Mouse (Mus musculus) bone marrow, adult 2 months (tissue): ENCODE results near the gene Sept1. TPM values are rescaled to one million over a fixed set of nuclear protein-coding genes. Genes with fewer than 3 reads are reported as not detected.

Source experiments
- H3K27ac ChIP-seq: fragments of 200-500 bp; 2 replicates; pipeline ENCODE4 v1.5.1; 2012; ENCODE audit warnings: low read depth, mild to moderate bottlenecking, control low read depth, inconsistent platforms, low read length; ENCODE audit not compliant: control insufficient read depth, poor library complexity, insufficient read depth
- H3K4me1 ChIP-seq: fragments of 200-500 bp; 2 replicates; pipeline ENCODE4 v1.6.1; 2011; ENCODE audit warnings: low read length; ENCODE audit not compliant: control insufficient read depth, insufficient read depth
- H3K4me3 ChIP-seq: fragments of 200-500 bp; replicated peaks from 2 replicates; pipeline ENCODE3; 2011; ENCODE audit warnings: mild to moderate bottlenecking, low read depth, low read length, control low read depth; ENCODE audit not compliant: control insufficient read depth
- CTCF ChIP-seq: fragments of 200-500 bp; IDR thresholded peaks from 2 replicates; pipeline ENCODE4 v1.5.1; 2011; ENCODE audit warnings: low read length, control low read depth; ENCODE audit not compliant: control insufficient read depth, insufficient read depth
- POLR2A ChIP-seq: fragments of 200-500 bp; IDR thresholded peaks from 2 replicates; pipeline ENCODE4 v1.6.1; 2011; ENCODE audit warnings: low read depth, mild to moderate bottlenecking, control low read depth, low read length, borderline replicate concordance; ENCODE audit not compliant: control insufficient read depth
- WGBS: fragments of 180-500 bp; shearing (Covaris S2); methylation state at CpG from one replicate; pipeline ENCODE4 v1.1.7; 2018; 5-methylcytosine and 5-hydroxymethylcytosine counted together
- polyA plus RNA-seq: library from polyadenylated mRNA; stranded (reverse); fragments of >200 nt; gene quantifications from 2 replicates; pipeline ENCODE4 v1.2.4, GENCODE M21; 2011; ENCODE audit warnings: low replicate concordance; ENCODE audit not compliant: missing spikeins, insufficient read depth, insufficient read length

Sept1 gene
- polyA plus RNA-seq, 1 experiment = 153 TPM

DNA sequence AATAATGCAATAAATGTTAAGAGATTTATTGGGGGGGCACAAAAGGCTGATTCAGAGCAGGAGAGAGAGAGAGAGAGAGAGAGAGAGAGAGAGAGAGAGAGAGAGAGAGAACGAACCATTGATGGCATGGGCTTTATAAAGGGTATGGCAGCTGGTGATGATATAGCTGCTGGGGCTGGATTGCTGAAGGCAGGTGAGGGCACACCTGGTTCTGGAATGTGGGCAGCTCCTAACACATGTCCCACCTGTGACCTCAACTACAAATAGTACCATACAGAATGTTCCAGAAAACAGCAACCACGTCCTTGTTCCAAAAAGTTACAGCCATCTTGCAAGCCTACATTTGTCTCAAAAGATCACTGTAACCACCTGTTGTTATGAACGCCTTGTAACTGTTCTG lies 1.6 kb downstream of the Sept1 start:
- WGBS = 32% methylated on average over 3 of the region's 3 CpGs
- TF ChIP-seq CTCF (no peak), POLR2A (no peak)
- H3K27ac ChIP-seq = no peak overlapping the region
- no peaks in the 10 kb centered on the region for H3K4me1 ChIP-seq
- H3K4me3 ChIP-seq = no peak overlapping the region

DNA sequence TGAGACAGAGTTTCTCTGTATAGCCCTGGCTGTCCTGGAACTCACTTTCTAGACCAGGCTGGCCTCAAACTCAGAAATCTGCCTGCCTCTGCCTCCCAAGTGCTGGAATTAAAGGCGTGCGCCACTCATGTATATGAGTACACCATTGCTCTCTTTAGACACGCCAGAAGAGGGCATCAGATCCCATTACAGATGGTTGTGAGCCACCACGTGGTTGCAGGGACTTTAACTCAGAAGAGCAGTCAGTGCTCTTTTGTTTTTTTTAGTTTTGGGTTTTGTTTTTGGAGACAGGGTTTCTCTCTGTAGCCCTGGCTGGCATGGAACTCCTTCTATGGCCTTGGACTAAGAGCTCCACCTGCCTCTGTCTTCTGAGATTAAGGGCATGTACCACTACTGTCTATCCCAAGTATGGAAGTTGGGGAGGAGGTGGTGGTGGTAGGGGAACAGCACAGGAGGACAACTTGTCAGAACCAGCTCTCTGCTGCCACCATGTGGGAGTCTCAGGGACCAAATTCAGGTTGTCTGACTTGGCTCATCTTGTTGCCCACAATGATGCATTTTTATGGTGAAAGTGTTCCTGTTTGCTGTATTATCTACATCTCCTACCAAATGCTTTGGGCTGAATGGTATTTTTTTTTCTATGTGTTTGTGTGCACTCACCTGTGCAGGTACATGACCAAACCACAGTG lies 4.2 kb downstream of the Sept1 start:
- Histone ChIP-seq H3K4me1 (no peaks in the 10 kb centered on the region; the same call in 1 of the 2 replicates), H3K4me3 (no peak overlapping the region), H3K27ac (no peak overlapping the region)
- 42% methylated on average over 4 of the region's 4 CpGs for WGBS
- TF ChIP-seq CTCF (peak; percentile 93), POLR2A (no peak)

DNA sequence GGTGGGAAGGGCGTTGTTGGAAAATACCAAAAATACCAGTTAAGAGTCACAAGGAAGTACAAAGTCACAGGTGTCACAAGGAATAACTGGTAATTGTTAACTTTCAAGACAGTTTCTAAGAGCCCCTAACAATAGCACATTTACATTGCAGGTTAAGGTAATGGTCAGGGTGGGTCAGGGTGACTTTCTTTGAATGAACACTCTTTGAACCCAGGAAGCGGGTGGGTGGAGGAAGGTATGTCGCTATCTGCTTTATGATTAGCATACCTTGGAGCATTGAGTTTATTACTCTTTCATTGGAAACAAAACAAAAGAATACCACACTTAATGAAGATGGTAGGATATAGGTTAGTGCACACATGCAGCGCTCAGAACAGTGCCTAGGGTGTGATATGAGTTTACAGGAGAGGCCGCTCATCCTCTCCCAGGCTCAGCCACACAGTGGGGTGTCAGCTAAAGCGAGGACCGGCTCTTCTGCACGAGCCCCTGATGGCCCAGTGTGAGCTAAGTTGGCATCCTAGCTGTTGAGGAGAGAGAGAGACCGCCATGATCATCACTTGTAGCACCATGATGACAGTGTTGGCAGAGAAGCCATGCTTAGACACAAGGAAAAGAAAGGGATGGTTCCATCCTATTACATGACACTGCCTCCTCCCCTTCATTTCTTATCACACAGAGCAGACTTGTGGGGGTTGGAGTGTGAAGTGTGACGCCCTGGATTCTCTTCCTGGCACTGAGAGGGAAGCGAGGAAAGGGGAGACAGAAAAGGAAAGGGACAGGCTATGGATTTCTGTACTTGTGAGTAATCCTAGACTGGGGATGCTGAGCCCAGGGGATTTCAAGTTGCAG lies 7.6 kb downstream of the Sept1 start:
- TF ChIP-seq CTCF (no peak), POLR2A (no peak)
- Histone ChIP-seq H3K27ac (peak overlapping the region; percentile 62), H3K4me3 (no peak overlapping the region), H3K4me1 (no peaks in the 10 kb centered on the region; the same call in 1 of the 2 replicates)
- 76% methylated on average over 11 of the region's 11 CpGs for WGBS

DNA sequence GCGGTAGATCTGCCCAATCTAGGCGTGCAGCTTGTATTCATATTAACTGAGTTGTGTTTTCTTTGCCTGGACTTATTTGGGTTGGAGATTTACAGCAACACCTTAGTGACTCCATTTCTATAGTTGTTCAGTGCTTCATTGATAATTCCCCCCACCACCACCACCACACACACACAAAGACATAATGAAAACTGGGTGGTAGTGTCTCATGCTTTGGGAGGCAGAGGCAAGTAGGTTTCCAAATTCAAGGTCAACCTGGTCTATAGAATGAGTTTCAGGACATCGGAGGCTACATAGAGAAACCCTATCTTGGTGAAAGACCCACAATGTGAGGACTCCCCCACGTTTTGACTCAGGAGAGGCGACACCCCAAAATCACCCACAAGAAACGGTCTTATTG lies 8.3 kb downstream of the Sept1 start:
- 90% methylated on average over 6 of the region's 6 CpGs for WGBS
- H3K4me1 ChIP-seq = no peaks in the 10 kb centered on the region; the same call in 1 of the 2 replicates
- TF ChIP-seq POLR2A = no peak
- no peak for TF ChIP-seq CTCF
- H3K4me3 ChIP-seq = no peak overlapping the region
- H3K27ac ChIP-seq = no peak overlapping the region

DNA sequence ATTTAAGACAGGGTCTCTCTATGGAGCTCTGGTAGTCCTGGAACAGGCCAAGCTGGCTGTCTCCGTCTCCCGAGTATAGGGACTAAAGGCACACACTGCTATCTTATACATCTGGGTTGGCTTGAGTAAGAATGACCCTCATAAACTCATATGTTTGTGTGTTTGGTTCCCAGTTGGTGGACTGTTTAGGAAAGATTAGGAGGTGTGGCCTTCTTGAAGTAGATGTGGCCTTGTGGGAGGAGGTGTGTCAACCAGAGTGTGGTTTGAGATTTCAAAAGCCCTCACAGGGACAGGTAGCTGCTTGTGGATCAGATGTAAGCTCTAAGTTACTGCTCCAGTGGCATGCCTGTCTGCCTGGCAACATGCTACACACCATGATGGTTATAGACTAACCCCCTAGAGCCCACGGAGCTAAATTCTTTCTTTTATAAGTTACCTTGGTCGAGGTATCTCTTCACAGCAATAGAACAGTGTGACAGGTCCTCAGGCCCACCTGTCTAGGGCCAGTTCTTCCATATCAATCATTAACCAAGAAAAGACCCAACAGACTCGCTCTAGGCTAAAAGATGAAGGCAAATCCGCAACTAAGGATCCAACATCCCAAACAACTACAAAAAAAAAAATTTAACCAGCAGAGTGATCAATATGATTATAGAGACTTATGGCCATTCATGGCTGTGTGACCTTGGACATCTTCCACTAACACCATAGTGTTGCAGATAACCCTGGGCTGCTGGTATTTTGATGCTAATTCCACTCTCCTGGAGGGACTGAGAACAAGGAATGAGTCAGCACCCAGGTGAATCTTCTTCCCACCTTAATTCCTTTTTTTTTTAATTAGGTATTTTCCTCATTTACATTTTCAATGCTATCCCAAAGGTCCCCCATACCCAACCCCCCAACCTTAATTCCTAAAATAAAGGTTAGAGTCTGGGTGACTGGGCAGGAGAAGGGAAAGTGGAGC lies 9.1 kb downstream of the Sept1 start:
- no peak for TF ChIP-seq CTCF
- no peak for TF ChIP-seq POLR2A
- Histone ChIP-seq H3K27ac (no peak overlapping the region), H3K4me1 (peaks cover 3% of the 10 kb centered on the region), H3K4me3 (no peak overlapping the region)
- WGBS = 86% methylated on average over 6 of the region's 6 CpGs

DNA sequence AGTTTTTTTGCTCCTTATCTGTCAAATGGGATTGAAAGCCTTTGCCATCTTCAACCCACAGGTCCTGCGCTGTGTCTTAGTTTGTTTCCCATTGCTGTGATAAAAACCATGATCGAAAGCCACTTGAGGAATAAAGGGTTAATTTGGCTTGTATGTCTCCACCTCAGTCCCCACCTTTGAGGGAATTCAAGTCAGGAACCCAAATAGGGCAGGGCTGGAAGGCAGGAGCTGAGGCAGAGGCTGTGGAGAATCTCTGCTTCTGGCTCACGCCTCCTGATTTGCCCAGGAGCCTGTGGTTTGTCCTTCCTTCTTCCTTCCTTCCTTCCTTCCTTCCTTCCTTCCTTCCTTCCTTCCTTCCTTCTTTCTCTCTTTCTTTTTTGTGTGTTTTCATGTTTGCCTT lies 9.8 kb downstream of the Sept1 start:
- H3K4me3 ChIP-seq = no peak overlapping the region
- H3K4me1 ChIP-seq = peaks cover 5% of the 10 kb centered on the region
- 86% methylated on average over 3 of the region's 3 CpGs for WGBS
- TF ChIP-seq POLR2A (no peak), CTCF (no peak)
- H3K27ac ChIP-seq = no peak overlapping the region

DNA sequence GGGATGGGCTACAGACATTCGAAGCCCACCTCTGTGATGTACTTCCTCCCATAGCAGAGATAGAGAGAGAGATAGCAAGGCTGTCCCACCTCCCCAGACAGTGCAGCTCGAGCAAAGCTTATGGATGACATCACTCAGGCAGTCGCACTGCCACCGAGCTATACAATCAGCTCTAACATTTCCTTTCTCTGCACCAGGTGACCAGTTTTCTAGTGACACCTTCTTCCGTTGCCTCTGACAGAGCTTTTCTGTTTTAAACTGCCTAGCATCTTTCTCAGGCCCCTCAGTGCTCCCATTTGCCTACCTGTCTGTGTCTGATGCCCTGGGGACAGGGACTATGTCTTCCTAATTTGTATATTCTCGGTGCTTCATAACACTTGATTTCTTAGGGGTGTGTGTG lies 12.5 kb downstream of the Sept1 start:
- Histone ChIP-seq H3K4me3 (no peak overlapping the region), H3K4me1 (peaks cover 13% of the 10 kb centered on the region), H3K27ac (no peak overlapping the region)
- TF ChIP-seq POLR2A (no peak), CTCF (no peak)
- 71% methylated on average over 6 of the region's 6 CpGs for WGBS
